Mouse (Mus musculus) embryonic facial prominence, embryonic 11.5 days (tissue): ENCODE measurements around the gene Gm11437. TPM values are rescaled to one million over a fixed set of nuclear protein-coding genes. Genes with fewer than 3 reads are reported as not detected.

Source experiments
- ATAC-seq: fragments of 200-750 bp; cut with Nextera tagmentation; replicated peaks from 2 replicates; pipeline ENCODE4 v1.8.0; 2017; ENCODE audit warnings: low read depth; ENCODE audit not compliant: insufficient number of reproducible peaks, low FRiP score, low TSS enrichment
- DNase-seq: peaks from one replicate; pipeline ENCODE4 v3.0.0-alpha.2; 2015; ENCODE audit warnings: low spot score
- H3K27ac ChIP-seq: fragments of 300-500 bp; sonication (generic); replicated peaks from 2 replicates; pipeline ENCODE4 v1.5.1; 2014; ENCODE audit warnings: mild to moderate bottlenecking, low read depth, low read length, control low read depth
- H3K27me3 ChIP-seq: fragments of 300-500 bp; sonication (generic); 2 replicates; pipeline ENCODE4 v1.6.1; 2014; ENCODE audit warnings: mild to moderate bottlenecking, low read length, moderate library complexity, mixed read lengths; ENCODE audit not compliant: control insufficient read depth, insufficient read depth
- H3K36me3 ChIP-seq: fragments of 300-500 bp; sonication (generic); replicated peaks from 2 replicates; pipeline ENCODE4 v1.6.1; 2014; ENCODE audit warnings: low read depth, mild to moderate bottlenecking, low read length, moderate library complexity, mixed read lengths; ENCODE audit not compliant: control insufficient read depth, insufficient read depth
- H3K4me1 ChIP-seq: fragments of 300-500 bp; sonication (generic); 2 replicates; pipeline ENCODE4 v1.6.1; 2014; ENCODE audit warnings: low read length, mixed read lengths; ENCODE audit not compliant: control insufficient read depth, insufficient read depth
- H3K4me2 ChIP-seq: fragments of 300-500 bp; sonication (generic); 2 replicates; pipeline ENCODE4 v1.6.1; 2014; ENCODE audit warnings: low read depth, mild to moderate bottlenecking, control low read depth, low read length, moderate library complexity
- H3K4me3 ChIP-seq: fragments of 300-500 bp; sonication (generic); 2 replicates; pipeline ENCODE4 v1.5.1; 2014; ENCODE audit warnings: low read depth, low read length, control low read depth
- H3K9ac ChIP-seq: fragments of 300-500 bp; sonication (generic); replicated peaks from 2 replicates; pipeline ENCODE4 v1.6.1; 2014; ENCODE audit warnings: mild to moderate bottlenecking, control low read depth, low read length
- H3K9me3 ChIP-seq: fragments of 300-500 bp; sonication (generic); replicated peaks from 2 replicates; pipeline ENCODE4 v1.6.1; 2016; ENCODE audit warnings: mild to moderate bottlenecking, low read length, inconsistent platforms, mixed read lengths; ENCODE audit not compliant: control insufficient read depth
- WGBS: fragments of 180-500 bp; shearing (Covaris S2); extraction: QIAGEN DNeasy Blood & Tissue Kit; methylation state at CpG from one replicate; pipeline ENCODE4 v1.1.7; 2014; 5-methylcytosine and 5-hydroxymethylcytosine counted together
- polyA plus RNA-seq: library from polyadenylated mRNA; unstranded; fragments of >200 nt; fragmentation: Nextera tagmentation; extraction: Ambion mirVana; gene quantifications from 2 replicates; pipeline ENCODE4 v1.2.1, GENCODE M21; 2014

The Gm11437 gene
- polyA plus RNA-seq, 1 experiment from 2014 or later: not detected

DNA sequence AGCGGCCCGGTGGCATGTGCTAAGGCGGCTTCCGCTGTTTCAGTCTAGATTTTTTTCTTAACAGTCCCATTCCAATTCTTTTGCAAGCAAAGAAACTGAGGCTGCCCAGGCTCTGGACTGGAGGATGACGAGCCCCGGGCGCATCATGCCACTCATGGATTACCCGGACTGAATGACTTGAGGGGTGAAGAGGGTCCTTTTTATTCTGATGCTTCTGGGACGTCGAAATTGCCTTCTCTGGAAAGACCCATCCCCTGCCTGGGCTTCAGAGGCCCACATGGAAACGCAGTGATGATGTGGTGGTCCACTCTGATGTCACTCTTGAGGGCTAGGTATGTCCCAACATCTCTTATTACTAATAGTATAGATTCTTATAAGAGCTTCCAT lies 37.5 kb downstream of the Gm11437 start:
- peak overlapping the region; percentile 91 for H3K9ac ChIP-seq
- H3K4me3 ChIP-seq: peak overlapping the region; percentile 74
- ATAC-seq: peak; percentile 45; the same call in 1 of the 2 replicates
- no peak overlapping the region for H3K27ac ChIP-seq
- peaks cover 5% of the 10 kb centered on the region; the same call in 1 of the 2 replicates for H3K36me3 ChIP-seq
- H3K9me3 ChIP-seq: no peaks in the 10 kb centered on the region
- H3K4me1 ChIP-seq: no peaks in the 10 kb centered on the region
- peak overlapping the region; percentile 76 for H3K4me2 ChIP-seq
- 4% methylated on average over 11 of the region's 11 CpGs for WGBS
- no peak for DNase-seq
- no peaks in the 10 kb centered on the region for H3K27me3 ChIP-seq

DNA sequence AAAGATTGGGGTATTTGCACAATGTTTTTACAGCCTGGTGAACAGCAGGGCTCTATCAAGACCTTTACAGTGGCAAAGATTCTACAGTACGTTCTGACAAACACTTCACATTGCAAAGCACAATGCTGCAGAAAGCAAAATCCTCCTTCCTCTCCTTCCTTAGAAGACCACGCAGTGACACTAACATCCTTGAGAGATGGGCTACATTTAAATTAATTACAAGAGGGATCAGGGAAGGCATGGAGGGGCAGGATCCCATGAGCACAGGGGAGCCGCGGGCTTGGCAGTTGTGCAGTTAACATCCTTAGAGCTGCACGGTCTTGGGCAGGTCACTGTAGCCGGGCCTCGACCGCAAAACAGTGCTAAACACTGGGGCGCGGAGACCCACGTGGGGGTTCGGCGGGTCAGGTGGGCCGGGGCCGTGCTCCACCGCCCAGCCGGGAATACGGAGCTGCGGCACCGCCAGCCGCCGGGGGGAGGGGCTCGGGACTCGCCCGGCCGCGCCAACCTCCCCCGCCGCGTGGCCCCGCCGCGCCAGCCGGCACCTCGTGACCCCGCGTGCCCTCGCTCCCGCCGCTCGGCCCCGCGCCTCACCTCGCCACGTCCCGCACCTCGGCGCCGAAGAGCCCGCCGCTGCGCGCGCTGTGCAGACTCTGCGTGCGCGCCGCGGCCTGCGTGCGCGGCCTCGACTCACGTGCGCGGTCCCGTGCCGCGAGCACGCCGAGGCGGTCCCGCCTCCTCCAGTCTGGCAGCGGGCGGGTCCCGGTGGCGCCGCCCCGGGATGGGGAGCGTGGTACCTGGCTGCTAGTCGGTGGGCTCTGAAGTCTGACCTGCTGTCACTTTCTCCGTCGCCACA lies 38.1 kb downstream of the Gm11437 start, which contains the start of the genes Tada2a and Acaca:
Gene Tada2a (minus strand): TSS at position 658 of the 856 bp plus-strand sequence.
Gene Acaca (plus strand): TSS at position 730 of the 856 bp plus-strand sequence.
- Histone ChIP-seq H3K4me3 (peak within 1 kb of the TSS; percentile 74), H3K27me3 (no peaks in the 10 kb centered on the region), H3K9ac (peak within 1 kb of the TSS; percentile 91), H3K4me1 (no peaks in the 10 kb centered on the region), H3K27ac (no peak within 1 kb of the TSS), H3K9me3 (no peaks in the 10 kb centered on the region), H3K36me3 (peaks cover 5% of the 10 kb centered on the region; the same call in 1 of the 2 replicates), H3K4me2 (peak within 1 kb of the TSS; percentile 76)
- ATAC-seq (peak; percentile 85), DNase-seq (peak; percentile 87)
- WGBS: under 1% methylated on average over 83 of the region's 83 CpGs

DNA sequence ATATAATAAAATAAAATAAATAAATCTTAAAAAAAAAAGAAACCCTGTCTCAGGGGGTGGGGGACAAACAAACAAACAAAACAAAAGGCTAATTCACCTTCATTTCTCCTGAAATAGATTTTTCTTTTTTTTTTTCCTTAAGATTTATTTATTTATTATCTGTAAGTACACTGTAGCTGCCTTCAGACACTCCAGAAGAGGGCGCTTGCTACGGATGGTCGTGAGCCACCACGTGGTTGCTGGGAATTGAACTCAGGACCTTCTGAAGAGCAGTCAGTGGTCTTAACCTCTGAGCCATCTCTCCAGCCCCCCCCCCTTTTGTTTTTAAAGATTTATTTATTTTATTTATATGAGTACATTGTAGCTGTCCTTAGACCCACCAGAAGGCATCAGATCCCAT lies 39.3 kb downstream of the Gm11437 start:
- ATAC-seq (no peak), DNase-seq (no peak)
- Histone ChIP-seq H3K4me2 (no peak overlapping the region), H3K4me3 (no peak overlapping the region), H3K4me1 (no peaks in the 10 kb centered on the region), H3K36me3 (peaks cover 5% of the 10 kb centered on the region; the same call in 1 of the 2 replicates), H3K27me3 (no peaks in the 10 kb centered on the region), H3K9ac (no peak overlapping the region), H3K27ac (no peak overlapping the region), H3K9me3 (no peaks in the 10 kb centered on the region)
- WGBS: 87% methylated on average over 4 of the region's 4 CpGs

DNA sequence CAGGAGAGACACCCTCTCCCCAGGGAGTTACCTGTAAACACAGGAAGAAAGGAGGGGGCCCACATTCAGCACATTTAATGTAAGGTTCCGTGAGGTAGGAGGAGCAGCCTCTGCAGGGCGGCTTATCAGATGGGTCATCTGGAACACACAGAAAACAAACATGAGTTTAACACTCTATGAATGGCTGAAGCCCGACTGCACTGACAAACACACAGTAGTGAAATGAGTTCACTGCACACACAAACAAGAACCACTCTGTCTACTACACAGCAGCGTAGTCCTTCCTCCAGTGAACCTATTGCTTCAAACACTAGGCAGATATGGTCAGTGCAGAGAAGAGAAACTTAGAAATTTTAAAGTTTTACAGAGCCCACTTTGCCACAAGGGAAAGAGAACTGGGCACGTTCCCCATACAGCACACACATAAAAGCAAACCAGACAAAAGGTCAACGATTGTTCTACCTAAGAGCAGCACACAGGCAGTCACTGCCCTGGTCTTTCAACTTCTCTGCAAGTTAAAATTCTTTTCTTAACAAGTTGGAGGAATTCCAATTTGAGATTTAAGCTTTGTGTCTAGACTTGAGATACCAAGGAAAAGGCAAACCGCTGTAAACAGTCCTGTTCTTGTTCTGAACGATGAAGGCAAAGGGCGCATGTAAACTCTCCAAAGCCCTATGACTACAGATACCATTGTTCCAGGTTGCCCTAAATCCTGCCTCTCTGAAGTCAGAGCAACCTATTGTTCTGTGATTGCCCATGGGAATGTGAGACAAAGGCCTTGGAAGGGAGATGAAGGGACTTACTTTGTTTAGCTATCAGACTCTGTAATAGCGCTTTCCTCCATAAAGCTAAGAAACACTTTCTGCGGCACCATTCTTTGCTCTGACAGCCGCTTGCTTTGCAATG lies 46.0 kb downstream of the Gm11437 start:
- H3K4me3 ChIP-seq: no peak overlapping the region
- H3K27me3 ChIP-seq: no peaks in the 10 kb centered on the region
- H3K4me1 ChIP-seq: no peaks in the 10 kb centered on the region
- H3K4me2 ChIP-seq: no peak overlapping the region
- H3K9me3 ChIP-seq: no peaks in the 10 kb centered on the region
- peaks cover 6% of the 10 kb centered on the region for H3K36me3 ChIP-seq
- WGBS: 87% methylated on average over 12 of the region's 12 CpGs
- H3K27ac ChIP-seq: no peak overlapping the region
- no peak for DNase-seq
- H3K9ac ChIP-seq: no peak overlapping the region
- no peak for ATAC-seq

DNA sequence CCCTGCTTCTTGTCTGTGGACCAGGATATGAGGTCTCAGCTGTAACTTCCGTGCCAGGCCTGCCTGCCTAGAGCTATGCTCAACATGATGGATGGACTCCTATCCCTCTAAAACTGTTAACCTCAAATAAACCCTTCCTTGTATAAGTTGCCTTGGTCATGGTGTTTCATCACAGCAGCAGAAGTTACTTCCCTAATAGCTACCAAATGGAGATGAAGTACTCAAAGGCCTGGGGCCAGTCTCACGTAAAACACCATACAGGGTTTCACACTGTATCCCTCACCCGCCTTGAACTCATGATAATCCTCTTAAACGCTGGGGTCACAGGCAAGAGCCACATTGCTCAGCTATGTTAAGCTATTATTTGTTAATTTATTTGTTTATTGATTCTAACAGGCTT lies 49.8 kb downstream of the Gm11437 start:
- H3K36me3 ChIP-seq: peaks cover 6% of the 10 kb centered on the region
- H3K4me3 ChIP-seq: no peak overlapping the region
- H3K4me1 ChIP-seq: no peaks in the 10 kb centered on the region

DNA sequence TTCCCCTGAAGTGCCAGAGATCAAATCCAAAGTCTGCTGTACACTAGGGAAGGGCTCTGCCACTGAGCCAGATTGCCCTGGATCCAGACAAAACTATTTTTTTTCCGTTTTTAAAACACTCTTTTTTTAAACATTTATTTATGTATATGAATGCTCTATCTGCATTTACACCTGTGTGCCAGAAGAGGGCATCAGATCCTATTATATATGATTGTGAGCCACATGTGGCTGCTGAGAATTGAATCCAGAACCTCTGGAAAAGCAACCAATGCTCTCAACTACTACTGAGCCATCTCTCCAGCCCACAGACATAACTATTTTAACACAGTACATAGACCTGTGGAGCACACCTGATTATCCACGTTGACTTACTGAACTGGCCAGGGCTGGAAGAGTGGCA lies 51.1 kb downstream of the Gm11437 start:
- 73% methylated on average over 2 of the region's 2 CpGs for WGBS
- no peaks in the 10 kb centered on the region for H3K27me3 ChIP-seq
- H3K4me2 ChIP-seq: no peak overlapping the region
- H3K9me3 ChIP-seq: no peaks in the 10 kb centered on the region
- no peak for DNase-seq
- H3K27ac ChIP-seq: no peak overlapping the region
- H3K9ac ChIP-seq: no peak overlapping the region
- ATAC-seq: no peak
- no peak overlapping the region for H3K4me3 ChIP-seq
- H3K4me1 ChIP-seq: no peaks in the 10 kb centered on the region
- peaks cover 6% of the 10 kb centered on the region for H3K36me3 ChIP-seq

More for the DNA sequence above, 49.8 kb downstream of the Gm11437 start:
- whole genome bisulfite sequencing: 87% methylated on average over 4 of the region's 4 CpGs
- no peak for DNase-seq
- Histone ChIP-seq H3K27me3 (no peaks in the 10 kb centered on the region), H3K9ac (no peak overlapping the region), H3K27ac (no peak overlapping the region), H3K9me3 (no peaks in the 10 kb centered on the region), H3K4me2 (no peak overlapping the region)
- ATAC-seq: no peak

DNA sequence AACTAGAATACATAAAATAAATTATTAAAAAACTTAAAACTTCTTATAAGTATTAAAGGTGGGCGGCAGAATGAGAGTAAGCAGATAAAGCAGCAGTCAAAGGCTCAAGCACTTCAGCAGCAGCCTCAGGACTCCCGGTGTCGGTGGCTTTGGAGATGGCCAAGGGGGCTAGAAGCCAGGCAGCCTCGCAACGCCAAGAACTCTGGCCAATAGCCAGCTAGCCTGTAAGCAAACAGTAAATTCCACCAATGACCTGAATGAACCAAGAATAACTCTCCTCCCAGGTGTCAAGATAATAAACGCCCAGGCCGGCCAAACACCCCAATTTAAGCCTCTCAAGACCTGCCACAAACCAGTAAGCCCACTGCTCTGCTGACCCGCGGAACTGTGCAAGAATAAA lies 51.6 kb downstream of the Gm11437 start:
- Histone ChIP-seq H3K4me2 (no peak overlapping the region), H3K4me1 (no peaks in the 10 kb centered on the region), H3K9me3 (no peaks in the 10 kb centered on the region), H3K36me3 (peaks cover 6% of the 10 kb centered on the region), H3K9ac (no peak overlapping the region), H3K27me3 (no peaks in the 10 kb centered on the region), H3K27ac (no peak overlapping the region), H3K4me3 (no peak overlapping the region)
- WGBS: 93% methylated on average over 9 of the region's 9 CpGs
- no peak for DNase-seq
- no peak for ATAC-seq
